Mouse (Mus musculus): ENCODE results near the gene Ano4. TPM values are rescaled to one million over a fixed set of nuclear protein-coding genes. Genes with fewer than 3 reads are reported as not detected.

Gene Ano4
- total and polyA plus RNA-seq, 3 experiments: 4.3 to 7.5 (median 7.2) TPM

DNA sequence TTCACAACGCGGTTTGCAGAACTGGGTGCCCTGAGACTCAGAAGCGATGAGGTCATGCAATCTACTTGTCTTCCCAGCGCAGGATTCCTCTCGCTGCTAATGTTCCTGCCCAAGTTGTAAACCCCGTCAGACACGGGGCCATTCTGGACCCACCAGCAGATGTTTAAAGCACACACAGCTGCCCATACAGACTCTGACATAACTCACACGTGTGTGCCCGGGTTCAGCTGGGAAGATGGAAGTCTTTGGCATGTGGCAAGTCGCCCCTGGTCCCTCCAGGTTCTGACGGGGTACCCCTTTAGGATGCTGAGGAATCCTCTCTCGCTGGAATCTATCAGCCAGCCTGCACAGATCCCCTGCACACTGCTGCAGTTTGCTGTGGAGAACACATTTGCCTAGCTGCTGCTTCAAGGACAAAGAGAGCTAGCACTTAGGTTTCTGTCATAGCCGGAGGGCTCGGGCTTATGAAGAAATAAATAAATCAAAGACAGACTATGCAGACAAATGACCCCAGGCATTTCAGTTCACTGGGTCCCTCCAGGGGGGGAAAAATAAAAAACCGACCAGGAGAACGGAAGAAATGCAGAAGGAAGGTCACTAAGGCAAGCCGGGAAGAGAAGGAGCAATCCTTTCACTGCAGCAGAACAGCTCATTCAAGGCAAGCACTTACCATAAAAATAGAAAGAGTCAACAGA, 87.7 kb downstream of the Ano4 start:
- H3K79me2 ChIP-seq (replicated peaks; ENCODE audit: control insufficient read depth, insufficient read depth, low read length): no peaks in the 10 kb centered on the region
- no peak overlapping the region for H3K4me3 ChIP-seq
- TF ChIP-seq POLR2A (IDR thresholded peaks at IDR 0.05; ENCODE audit: insufficient read depth, low read depth, low read length) (no peak), EP300 (IDR thresholded peaks at IDR 0.05; ENCODE audit: insufficient read depth, low read depth, low read length) (no peak), CTCF (IDR thresholded peaks at IDR 0.05) (no peak)
- H3K27me3 ChIP-seq (ENCODE audit: control insufficient read depth, insufficient read depth, low read length): no peaks in the 10 kb centered on the region
- WGBS: 15% methylated on average over 17 of the region's 17 CpGs
- H3K36me3 ChIP-seq (ENCODE audit: control insufficient read depth, insufficient read depth, low read length): no peaks in the 10 kb centered on the region
- no peaks in the 10 kb centered on the region for H3K4me1 ChIP-seq (ENCODE audit: control insufficient read depth, insufficient read depth, low read length)
- DNase-seq: no peak
- H3K27ac ChIP-seq: no peak overlapping the region
- intact Hi-C loops (cut with DNase I): no loop called here
- no peak overlapping the region for H3K9ac ChIP-seq (ENCODE audit: low read depth, low read length)

DNA sequence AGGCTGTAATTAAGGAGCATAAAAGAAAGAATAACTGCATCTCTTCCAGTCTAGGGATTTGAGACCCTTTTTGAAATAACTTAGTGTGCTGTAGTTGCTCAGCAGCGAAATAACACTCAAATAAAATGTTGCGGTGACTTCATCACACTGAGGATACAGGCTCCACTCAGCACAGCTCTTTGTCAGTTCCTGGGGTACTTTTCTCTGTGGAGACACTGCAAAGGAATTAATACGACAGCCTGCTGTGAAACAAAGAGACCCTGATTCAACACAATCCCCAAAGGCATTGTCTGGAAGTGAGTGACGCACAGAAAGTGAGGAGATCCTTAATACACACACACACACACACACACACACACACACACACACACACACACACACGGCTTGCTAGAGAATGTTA, 89.8 kb downstream of the Ano4 start:
- intact Hi-C loops (cut with DNase I): no loop called here
- no peaks in the 10 kb centered on the region for H3K4me1 ChIP-seq (ENCODE audit: control insufficient read depth, insufficient read depth, low read length)
- H3K27me3 ChIP-seq (ENCODE audit: control insufficient read depth, insufficient read depth, low read length): no peaks in the 10 kb centered on the region
- TF ChIP-seq POLR2A (IDR thresholded peaks at IDR 0.05; ENCODE audit: insufficient read depth, low read depth, low read length) (no peak), CTCF (IDR thresholded peaks at IDR 0.05) (no peak), EP300 (IDR thresholded peaks at IDR 0.05; ENCODE audit: insufficient read depth, low read depth, low read length) (no peak)
- no peaks in the 10 kb centered on the region for H3K36me3 ChIP-seq (ENCODE audit: control insufficient read depth, insufficient read depth, low read length)
- H3K27ac ChIP-seq: no peak overlapping the region
- H3K9ac ChIP-seq (ENCODE audit: low read depth, low read length): no peak overlapping the region
- no peak for DNase-seq
- 68% methylated on average over 5 of the region's 5 CpGs for WGBS
- no peak overlapping the region for H3K4me3 ChIP-seq
- no peaks in the 10 kb centered on the region for H3K79me2 ChIP-seq (replicated peaks; ENCODE audit: control insufficient read depth, insufficient read depth, low read length)

DNA sequence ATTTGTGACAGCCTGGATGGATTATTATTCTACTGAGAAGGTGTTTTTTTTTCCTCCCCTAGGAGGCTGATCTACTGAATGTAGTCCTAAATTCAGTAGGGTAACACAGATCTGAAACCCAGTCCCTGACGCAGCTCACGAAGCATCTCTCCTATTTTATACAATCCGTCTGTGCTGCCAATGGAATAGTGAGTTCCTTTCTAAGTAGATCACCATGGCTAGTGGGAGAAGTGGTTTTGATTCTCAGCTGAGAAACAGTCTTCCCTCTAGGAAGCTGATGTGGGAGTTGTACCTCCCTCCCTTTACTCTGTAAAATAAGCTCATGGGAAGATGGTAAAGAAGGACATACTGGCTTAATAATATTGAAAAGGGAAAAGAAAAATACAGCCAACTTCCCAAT, 90.8 kb downstream of the Ano4 start:
- WGBS: 80% methylated on average over 3 of the region's 3 CpGs
- TF ChIP-seq POLR2A (IDR thresholded peaks at IDR 0.05; ENCODE audit: insufficient read depth, low read depth, low read length): no peak
- TF ChIP-seq CTCF (IDR thresholded peaks at IDR 0.05): no peak
- no peak for TF ChIP-seq EP300 (IDR thresholded peaks at IDR 0.05; ENCODE audit: insufficient read depth, low read depth, low read length)
- no peak overlapping the region for H3K4me3 ChIP-seq
- H3K9ac ChIP-seq (ENCODE audit: low read depth, low read length): no peak overlapping the region
- no peaks in the 10 kb centered on the region for H3K4me1 ChIP-seq (ENCODE audit: control insufficient read depth, insufficient read depth, low read length)
- H3K79me2 ChIP-seq (replicated peaks; ENCODE audit: control insufficient read depth, insufficient read depth, low read length): no peaks in the 10 kb centered on the region
- no peaks in the 10 kb centered on the region for H3K27me3 ChIP-seq (ENCODE audit: control insufficient read depth, insufficient read depth, low read length)
- no peak for DNase-seq
- no peaks in the 10 kb centered on the region for H3K36me3 ChIP-seq (ENCODE audit: control insufficient read depth, insufficient read depth, low read length)
- no peak overlapping the region for H3K27ac ChIP-seq
- intact Hi-C loops (cut with DNase I): no loop called here

DNA sequence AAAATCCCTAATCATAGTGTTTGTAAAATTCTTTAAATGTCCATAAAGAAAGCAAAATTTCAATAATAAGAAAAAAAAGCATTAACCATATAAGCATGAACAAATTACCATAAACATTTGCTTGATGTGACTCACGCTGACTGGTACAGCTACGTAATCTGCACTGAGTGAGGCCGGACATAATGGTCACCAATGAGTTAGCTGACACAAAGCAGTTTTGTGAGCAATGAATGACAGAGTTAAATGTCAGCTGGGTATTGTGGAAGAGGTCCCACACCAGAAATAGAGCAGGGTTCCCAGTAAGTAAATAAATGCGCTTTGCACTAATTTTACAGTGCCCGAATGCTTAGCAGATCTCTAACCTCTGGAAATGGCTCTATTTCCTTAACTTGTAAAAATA, 91.9 kb downstream of the Ano4 start:
- no peaks in the 10 kb centered on the region for H3K4me1 ChIP-seq (ENCODE audit: control insufficient read depth, insufficient read depth, low read length)
- 92% methylated on average over 5 of the region's 5 CpGs for WGBS
- DNase-seq: no peak
- no peak overlapping the region for H3K27ac ChIP-seq
- no peak overlapping the region for H3K9ac ChIP-seq (ENCODE audit: low read depth, low read length)
- no peaks in the 10 kb centered on the region for H3K36me3 ChIP-seq (ENCODE audit: control insufficient read depth, insufficient read depth, low read length)
- H3K27me3 ChIP-seq (ENCODE audit: control insufficient read depth, insufficient read depth, low read length): no peaks in the 10 kb centered on the region
- intact Hi-C loops (cut with DNase I): no loop called here
- TF ChIP-seq POLR2A (IDR thresholded peaks at IDR 0.05; ENCODE audit: insufficient read depth, low read depth, low read length): no peak
- TF ChIP-seq CTCF (IDR thresholded peaks at IDR 0.05): no peak
- no peak for TF ChIP-seq EP300 (IDR thresholded peaks at IDR 0.05; ENCODE audit: insufficient read depth, low read depth, low read length)
- no peak overlapping the region for H3K4me3 ChIP-seq
- no peaks in the 10 kb centered on the region for H3K79me2 ChIP-seq (replicated peaks; ENCODE audit: control insufficient read depth, insufficient read depth, low read length)

DNA sequence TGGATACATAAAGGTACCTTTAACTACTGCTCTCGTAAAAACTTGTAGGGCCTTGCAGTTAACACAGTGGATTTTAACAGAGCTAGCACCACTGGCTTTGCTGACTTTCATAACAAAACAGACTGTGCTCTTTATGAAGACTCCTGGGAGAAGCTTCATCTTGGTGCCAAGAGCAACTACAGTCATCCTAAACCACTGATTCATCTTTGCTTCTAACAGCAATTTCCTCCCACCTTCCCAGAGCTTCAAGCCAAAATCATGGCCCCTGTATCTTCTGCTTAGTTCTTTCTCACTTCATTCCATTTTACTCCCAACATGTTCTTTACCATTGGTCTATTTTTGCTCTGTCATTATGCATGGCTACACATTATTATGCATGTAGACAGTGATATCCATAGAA, 100.8 kb downstream of the Ano4 start:
- Histone ChIP-seq H3K36me3 (ENCODE audit: control insufficient read depth, insufficient read depth, low read length) (no peaks in the 10 kb centered on the region), H3K4me3 (no peak overlapping the region), H3K4me1 (ENCODE audit: control insufficient read depth, insufficient read depth, low read length) (no peaks in the 10 kb centered on the region), H3K9ac (ENCODE audit: low read depth, low read length) (no peak overlapping the region), H3K27ac (no peak overlapping the region), H3K27me3 (ENCODE audit: control insufficient read depth, insufficient read depth, low read length) (no peaks in the 10 kb centered on the region), H3K79me2 (replicated peaks; ENCODE audit: control insufficient read depth, insufficient read depth, low read length) (no peaks in the 10 kb centered on the region)
- intact Hi-C loops (cut with DNase I): no loop called here
- no peak for DNase-seq
- 88% methylated on average over 1 of the region's 1 CpGs for WGBS
- TF ChIP-seq CTCF (IDR thresholded peaks at IDR 0.05) (no peak), POLR2A (IDR thresholded peaks at IDR 0.05; ENCODE audit: insufficient read depth, low read depth, low read length) (no peak), EP300 (IDR thresholded peaks at IDR 0.05; ENCODE audit: insufficient read depth, low read depth, low read length) (no peak)

DNA sequence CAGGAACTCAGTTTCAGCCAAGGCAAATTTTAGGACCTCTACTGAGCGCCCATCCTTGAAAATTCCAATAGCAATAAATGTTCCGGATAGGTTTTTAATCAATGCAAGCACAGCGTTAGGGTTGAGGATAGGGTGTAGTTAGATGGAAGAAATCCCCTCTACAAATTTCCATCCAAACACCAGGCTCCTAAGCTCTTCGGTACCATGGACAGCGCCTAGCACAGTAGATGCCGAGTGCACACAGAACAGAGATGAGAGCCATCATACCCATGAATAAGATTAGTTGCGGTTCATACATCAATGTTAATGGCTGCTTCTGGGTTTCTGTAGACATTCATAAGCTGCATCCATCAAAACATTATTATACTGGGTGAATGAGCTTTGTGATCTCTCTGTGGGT, 120.0 kb downstream of the Ano4 start:
- H3K27me3 ChIP-seq (ENCODE audit: control insufficient read depth, insufficient read depth, low read length): no peaks in the 10 kb centered on the region
- H3K79me2 ChIP-seq (replicated peaks; ENCODE audit: control insufficient read depth, insufficient read depth, low read length): no peaks in the 10 kb centered on the region
- no peak overlapping the region for H3K4me3 ChIP-seq
- H3K9ac ChIP-seq (ENCODE audit: low read depth, low read length): no peak overlapping the region
- intact Hi-C loops (cut with DNase I): no loop called here
- 29% methylated on average over 7 of the region's 7 CpGs for WGBS
- peak in 1 of 2 experiments; percentile 21 for DNase-seq
- H3K4me1 ChIP-seq (ENCODE audit: control insufficient read depth, insufficient read depth, low read length): no peaks in the 10 kb centered on the region
- H3K36me3 ChIP-seq (ENCODE audit: control insufficient read depth, insufficient read depth, low read length): no peaks in the 10 kb centered on the region
- no peak overlapping the region for H3K27ac ChIP-seq
- TF ChIP-seq CTCF (IDR thresholded peaks at IDR 0.05) (no peak), EP300 (IDR thresholded peaks at IDR 0.05; ENCODE audit: insufficient read depth, low read depth, low read length) (no peak), POLR2A (IDR thresholded peaks at IDR 0.05; ENCODE audit: insufficient read depth, low read depth, low read length) (no peak)

All from heart, adult 2 months (tissue).